Mouse (Mus musculus) heart, adult 8-10 months (tissue): Measurements from ENCODE around the gene Hoxa5. TPM values are rescaled to one million over a fixed set of nuclear protein-coding genes. Genes with fewer than 3 reads are reported as not detected.

Experiments
- DNase-seq: peaks from one replicate; pipeline ENCODE4 v3.0.0; 2022; ENCODE audit warnings: low spot score
- total RNA-seq, 4 experiments: library from RNA; stranded (reverse); gene quantifications; 2 replicates each; pipeline ENCODE4 v1.2.4; 2022

The Hoxa5 gene
- total RNA-seq, 4 experiments from 2014 or later, result 0.41 to 0.69 (median 0.57) TPM

DNA sequence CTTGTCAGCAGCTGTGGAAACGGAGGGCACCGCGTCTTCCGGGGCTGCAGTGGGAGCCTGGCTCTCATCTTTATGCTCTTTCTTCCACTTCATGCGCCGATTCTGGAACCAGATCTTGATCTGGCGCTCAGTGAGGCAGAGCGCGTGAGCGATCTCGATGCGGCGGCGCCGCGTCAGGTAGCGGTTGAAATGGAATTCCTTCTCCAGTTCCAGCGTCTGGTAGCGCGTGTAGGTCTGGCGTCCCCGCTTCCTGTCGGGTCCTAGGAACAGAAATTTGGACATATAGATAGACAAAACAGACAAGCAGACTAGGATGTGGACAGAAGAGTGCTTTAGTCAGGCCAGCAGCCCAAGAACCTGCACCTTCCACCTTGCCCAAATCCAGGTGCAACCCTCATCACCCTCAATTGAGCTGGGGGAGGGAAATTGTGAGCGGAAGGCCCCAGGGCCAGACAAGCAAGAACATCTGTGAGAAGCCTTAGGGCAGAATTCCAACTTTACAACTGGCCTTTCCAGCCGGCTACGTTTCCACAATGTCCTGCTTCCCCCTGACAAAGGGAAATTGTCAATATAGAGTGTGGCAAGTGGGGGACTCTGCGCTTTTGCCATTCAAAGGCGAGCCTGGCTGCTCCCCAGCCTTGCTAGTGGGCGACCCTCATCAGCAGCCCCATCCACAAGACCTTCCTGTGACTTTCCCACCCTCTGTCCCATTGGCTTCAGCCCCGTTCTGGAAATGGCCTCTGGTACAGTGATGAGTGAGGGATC lies 11.6 kb upstream of the Hoxa5 start:
- DNase-seq, result no peak

DNA sequence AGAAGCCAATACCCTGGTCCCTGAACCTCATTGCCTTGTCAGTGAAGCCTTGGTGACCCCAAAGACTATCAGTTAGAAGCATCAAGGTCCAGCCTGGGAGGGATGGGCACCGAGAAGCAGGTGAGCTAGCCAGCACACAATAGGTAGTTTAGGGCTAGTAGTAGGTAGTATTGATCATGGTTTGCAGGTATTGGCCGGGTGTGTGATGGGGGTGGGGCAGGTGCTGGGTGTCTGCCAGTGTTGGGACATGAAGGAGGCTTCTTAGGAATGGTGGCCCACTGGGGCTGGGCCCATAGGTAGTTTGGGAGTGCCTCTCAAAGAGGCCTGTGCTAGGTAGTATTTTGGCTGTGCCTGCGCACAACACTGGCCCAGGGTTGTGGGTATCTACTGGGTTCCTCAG lies 10.7 kb upstream of the Hoxa5 start:
- DNase-seq, result no peak

DNA sequence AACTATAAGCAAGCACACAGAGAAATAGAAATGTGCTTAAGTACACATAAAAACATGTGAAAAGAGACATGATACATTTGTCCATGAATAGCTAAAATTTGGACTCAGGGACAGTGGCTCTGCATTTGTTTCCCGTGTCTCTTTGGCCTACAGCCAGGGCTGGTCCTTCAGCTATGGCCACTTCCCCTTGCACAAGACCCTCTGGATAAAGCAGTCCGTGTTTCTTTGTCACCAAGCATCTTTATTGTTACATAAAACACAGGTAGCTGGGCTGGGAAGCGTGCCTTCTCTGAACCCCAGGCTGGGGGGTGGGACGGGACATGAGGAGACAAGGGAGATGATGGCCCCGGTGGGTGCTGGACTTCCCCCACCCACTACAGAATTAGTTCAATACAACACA lies 9.9 kb upstream of the Hoxa5 start:
- no peak for DNase-seq

DNA sequence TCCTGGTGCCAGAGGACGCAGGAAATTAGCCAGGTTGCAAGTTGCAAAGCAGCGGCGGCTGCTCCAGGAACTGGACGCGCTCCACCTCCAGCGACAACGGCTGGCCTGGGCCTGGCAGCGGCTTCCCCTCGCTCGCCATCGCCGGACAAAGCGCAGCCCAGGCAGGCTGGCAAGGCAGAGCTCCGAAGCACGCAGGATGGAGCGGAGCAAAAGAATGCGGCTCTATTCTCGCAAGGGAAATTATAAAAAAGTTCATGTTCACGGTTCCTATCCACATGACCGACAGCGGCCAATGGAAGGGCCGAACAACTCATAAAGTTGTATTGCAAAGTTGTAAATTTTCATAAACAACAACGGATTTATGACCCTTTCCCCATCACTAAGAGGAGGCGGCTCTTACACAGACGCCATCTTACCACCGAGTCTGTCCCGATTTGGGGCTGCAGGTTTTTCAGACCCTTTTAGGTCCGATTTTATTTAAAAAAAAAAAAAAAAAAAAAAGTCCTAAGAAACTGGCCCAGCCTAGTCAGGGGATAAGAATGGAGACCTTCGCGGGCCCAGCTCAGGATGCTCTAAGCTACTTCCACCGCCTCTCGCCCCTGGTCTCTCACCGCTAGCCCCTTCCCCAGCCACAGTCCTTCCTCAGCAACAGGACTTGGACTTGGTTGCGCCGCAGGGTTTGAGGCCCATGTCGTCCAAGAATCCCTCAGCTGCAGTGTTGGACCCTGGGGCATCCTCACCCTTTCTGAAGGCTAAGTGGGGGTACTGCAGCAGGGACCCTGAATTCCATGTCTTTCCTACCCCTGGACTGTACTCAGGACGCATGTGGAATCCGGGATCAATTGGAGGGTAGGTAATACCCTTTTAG lies 9.0 kb upstream of the Hoxa5 start, which contains the start of the genes Hoxa3 and Gm28308:
Hoxa3 (minus strand) TSS at position 218 of the 868 bp plus-strand sequence.
Gm28308 (minus strand) TSS at position 221 of the 868 bp plus-strand sequence.
- DNase-seq, result no peak

DNA sequence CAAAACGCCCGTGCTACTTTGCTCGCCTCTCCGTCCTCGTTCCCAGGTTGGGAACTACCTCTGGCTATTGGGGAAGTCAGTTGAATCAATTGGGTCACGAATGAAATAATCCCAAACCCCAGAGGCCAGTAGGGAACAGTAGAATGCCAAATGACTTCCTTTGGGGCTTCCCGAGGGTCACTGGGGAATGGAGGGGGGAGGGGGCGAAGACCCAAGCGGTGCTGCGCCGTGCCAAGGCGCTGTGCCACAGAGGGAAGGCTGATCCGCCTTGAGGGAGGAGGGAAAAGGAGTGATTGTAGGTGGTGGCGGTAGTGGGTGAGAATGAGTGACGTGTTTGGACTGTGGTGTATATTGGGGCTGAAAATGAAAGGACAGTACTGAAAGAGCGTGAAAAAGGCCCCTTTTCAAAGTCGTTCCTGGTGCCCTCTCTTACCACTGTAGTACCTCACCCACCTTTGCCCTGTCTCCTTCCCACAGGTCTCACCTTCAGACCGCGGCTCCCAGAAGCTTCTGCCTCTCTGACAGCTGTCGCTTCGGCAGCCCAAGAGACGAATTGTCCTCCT lies 8.2 kb upstream of the Hoxa5 start:
- DNase-seq, result no peak

DNA sequence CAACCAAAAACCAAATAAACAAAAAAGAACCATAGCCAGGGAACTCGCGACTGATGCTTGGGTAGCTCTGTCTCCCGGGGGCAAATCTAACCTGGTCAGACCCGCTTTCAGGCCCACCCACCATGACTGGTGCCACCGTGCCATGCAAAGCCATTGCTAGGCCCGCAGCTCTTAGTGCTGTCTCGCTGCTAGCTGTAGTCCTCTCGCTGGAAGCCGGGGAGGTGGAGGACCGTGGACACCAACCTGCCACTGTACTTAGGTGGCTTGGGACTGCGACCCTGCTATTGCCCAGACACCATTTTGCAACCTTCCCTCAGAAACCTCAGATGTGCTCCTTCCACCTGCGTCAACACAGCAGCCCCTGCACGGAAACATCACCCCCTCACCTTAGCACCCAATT lies 7.6 kb upstream of the Hoxa5 start:
- DNase-seq, result no peak

DNA sequence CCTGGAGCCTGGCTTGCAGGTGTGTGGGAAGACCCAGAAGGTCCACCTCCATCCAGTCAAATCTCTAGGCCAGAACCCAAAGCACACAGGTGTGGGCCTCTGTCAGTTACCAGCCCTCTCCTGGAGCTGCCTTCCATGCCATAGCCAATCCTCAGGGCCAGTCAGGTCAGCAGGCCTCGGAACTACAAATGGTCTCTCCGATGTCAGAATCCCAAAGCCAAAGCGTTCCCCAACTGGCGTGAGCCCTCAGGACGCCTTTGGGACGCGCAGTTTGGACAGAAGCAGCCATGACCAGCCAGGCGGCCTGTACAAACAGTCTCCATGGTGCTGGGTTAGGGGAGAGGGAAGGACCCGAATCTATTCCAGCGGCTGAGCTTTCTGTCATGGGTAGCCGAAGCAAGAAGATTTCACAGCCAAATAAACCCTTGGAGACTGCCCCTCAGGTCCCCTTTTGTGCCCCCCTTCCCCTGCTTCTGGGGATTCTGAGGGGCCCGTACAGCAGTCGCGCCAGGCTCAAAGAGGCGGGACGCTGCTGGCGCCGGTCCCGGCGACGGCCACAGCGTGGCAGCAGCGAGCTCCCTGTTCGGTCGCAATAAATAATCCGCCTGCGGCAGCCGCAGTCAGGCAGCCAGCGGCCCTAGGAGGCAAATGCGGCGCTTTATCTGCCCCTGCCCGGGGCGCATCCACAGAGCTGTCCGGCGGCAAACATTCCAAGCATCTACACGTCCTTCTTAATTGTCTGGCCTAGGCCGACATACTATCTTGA lies 7.0 kb upstream of the Hoxa5 start:
- DNase-seq, result peak; percentile 49

DNA sequence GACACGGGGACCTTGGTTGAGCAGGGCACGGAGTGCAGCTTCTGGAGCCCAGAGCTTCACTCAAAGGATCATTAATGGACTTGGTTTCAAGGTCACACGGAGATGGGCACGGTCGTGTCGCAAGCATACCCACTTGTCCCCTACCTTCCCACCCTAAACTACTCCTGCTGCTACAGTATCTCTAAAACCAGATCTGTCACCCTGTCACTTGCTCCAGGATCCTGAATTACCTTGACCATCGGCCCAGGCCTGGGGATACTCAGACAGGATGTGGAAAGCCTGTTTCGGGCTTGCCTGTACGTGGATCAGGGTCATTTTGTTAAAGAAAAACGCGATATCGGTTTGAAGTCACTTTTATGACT lies 5.3 kb upstream of the Hoxa5 start:
- no peak for DNase-seq

DNA sequence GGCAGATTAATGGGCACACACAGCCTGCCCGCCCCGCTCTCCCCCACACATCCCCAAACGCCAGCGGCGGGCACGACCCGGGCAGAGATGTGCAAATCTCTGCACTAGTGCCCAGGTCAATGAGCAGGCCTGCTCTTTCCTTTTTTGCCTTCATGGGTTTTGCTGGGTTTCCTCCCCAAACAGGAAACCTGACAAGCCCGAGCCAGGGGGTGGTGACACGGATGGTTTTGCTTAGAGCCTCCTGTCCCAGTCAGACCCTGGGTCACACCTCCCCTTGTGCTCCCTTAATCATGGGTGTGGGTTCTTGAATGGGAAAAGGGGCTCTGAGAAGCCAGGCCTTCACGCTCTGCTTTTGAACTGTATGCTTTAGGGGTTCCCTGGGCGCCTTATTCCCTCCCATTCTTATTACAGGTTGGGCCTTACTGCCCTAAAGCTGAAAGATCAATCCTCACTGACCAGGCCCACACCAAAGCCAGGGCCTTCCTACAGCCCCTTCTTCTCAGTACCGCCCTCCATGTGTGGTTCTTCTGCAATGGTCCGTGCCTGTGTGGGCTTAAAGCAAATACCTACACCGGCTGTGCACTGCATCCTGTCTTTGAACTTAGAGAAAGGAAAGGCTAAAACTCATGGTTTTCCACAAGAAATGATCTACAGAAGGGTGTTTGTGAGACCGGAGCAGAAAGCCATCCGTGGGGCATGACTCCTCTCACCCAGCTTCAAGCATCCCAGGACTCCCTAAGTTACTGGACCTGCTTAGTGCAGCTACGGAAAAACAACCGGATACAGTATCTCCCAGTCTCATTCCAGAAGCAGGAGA lies 4.7 kb upstream of the Hoxa5 start:
- no peak for DNase-seq

DNA sequence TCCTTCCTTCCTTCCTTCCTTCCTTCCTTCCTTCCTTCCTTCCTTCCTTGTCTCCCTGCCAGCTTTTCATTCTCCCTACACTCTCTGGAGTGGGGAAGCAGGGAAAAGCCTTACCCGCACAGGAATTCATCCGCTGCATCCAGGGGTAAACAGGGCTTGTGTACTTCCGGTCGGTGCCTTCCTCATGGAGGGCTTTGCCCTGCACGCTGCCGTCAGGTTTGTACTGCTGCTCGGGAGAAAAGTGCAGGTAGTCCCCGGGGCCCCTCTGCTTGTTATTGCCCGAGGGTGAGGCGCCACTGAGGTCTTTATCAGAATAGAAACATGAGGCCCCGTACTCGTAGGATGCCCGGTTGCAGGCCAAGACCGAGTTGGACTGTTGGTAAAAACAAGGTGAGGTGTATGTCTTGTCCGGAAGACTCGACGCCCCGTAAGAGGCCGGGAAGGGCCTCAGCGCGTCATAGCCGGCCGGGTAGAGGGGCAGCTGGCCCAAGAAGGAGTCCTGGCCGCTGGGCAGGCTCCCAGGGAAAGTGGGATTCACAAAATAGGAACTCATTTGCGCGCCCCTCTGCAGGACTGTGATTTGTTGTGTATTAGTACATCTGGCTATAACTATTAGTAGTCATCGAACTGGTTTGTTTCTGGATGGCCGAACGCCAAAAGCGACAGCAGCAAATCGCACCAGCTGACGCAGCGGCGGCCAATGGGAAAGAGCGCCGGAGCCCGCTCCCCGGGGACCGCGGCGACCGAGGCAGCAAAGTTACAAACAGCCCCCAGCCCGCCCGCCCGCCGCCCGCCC lies 3.9 kb upstream of the Hoxa5 start, which contains the start of gene Hoxa6:
Hoxa6 (minus strand) TSS at position 651 of the 796 bp plus-strand sequence.
- DNase-seq, result no peak

DNA sequence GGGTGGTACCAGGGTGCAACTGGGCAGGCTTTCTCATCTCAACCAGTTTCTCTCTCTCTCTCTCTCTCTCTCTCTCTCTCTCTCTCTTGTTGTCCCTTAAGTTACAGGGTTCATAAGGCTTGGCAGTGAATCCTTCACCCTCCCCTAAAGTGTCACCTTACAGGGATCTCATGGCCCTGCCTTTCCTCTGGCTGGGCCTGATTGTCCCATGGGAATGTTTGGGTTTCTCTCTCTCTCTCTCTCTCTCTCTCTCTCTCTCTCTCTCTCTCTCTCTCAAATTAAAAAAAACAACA lies 3.2 kb upstream of the Hoxa5 start:
- DNase-seq, result no peak

DNA sequence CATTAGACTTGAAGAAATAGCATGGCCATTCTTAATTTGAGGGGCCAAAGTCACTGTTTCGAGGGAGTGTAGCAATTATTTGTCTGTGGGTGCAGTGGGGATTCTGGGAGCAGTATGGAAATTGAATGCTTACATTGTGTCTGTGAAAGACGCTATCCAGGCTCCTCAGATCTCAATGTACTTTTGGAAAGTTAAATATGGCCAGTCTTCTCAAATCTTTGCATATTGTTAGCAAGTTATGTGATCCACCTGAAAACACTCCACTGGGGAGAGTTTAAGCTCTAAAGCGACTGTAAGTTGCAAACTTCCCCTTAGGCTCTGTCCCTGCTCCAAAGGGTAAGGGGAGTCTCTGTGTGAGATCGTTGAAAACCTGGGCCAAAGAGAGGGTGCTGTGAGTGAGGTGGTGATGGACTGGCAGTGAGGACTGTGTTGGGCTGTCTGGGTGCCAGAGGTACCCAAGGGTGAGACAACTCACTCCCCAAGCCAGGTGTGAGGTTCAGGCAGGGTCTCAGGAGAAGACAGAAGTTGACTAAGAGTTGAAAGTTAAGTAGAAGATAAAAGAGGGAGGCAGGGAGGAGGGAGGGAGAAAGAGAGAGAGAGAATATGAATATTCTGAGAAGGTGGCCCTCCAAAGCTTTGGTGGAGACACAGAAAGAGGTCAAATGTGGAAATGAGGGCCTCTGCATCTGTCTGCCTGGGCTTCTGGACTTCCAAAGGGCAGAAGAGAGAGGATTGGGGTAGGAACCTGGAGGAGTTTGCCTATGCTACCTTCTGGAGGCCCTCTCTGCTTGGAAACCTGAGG lies 2.7 kb upstream of the Hoxa5 start:
- no peak for DNase-seq

DNA sequence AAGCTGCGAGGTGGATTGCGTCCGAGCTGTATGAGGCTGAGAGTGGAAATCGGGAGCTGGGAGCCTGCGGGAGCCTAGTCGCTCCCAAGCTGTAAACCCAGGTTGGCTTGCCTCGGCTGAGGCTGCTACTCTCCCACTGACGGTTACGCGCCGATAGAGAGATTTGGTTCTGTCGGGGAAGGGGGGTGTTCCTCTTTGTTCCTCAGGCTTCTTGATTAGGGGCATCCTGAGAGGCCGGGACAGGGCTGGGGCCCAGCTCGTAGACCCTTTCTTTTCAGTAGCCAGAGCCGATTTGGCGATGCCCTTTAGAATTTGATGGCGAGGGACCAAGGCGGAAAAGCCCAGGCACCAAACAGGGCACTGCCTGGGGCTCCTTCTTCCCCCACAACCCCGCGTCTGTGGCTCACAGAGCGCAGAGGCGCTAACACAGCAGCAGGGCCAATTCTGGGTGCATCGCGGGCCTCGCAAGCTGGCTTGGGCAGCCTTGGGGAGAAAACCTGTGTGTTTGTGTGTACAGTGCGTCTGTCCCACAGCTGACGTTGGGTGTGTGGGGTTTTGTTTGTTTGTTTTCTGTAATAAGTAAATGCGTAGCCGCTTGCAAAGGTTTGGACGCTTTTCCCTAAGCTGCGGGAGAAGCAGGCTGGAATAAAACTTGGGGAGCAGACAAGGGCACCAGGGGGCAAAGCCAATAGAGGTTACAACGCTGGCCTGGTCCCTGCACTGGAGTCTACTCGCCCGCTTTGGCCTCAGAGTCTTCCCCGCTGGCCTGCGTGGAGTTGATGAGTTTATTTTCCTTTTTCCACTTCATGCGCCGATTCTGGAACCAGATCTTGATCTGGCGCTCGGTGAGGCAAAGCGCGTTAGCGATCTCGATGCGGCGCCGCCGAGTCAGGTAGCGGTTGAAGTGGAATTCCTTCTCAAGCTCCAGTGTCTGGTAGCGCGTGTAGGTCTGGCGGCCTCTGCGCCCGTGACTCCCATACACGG lies 1.5 kb upstream of the Hoxa5 start:
- no peak for DNase-seq

DNA sequence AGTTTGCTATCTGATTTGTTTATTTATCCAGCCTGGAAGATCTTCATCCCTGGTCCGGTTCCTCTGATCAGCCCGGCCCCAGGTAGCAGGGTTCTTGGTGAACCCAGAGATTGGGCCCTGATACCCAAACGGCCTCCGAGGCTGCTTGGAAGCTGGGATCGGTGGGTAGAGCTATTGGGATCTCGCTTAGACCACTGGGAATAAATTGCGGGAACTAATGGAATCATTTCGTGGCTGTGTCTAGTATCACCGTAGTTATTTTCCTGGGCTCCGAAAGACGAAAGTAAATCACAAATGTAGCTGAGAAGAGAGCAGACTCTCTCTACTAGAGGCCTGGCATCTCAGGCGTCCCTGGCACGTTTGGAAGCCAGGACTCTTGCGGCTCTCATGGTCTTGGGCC lies 834 bp upstream of the Hoxa5 start:
- no peak for DNase-seq

DNA sequence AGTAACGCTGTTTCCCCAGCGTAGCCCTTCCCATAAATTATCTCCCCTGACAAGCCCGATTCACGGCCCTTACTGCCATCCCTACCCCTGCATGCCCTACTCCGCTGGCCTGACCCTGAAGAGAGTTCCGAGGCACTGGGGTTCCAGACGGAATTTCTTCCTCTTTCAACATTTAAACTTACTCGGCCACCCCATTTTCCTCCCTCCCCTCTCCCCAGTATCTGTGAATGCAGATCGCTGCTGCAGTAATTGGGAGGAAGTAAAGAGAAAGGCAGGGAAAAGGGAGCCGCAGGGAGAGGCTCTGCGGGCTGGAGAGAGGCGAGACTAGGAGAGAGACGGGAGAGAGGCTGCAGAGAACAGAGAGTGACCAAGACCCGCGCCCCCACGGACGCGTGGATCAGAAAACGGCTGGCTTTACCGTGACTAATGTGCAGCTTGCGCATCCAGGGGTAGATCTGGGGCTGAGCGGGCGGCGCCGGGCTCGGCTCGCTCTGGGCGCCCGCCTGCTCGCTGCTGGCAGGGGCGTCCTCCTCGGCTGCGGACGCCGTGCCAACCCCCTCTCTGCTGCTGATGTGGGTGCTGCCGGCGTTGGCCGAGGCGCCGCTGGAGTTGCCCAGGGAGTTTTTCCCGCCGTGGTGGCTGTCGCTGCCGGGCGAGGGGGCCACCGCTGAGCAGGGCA lies 877 bp downstream of the Hoxa5 start:
- no peak for DNase-seq

DNA sequence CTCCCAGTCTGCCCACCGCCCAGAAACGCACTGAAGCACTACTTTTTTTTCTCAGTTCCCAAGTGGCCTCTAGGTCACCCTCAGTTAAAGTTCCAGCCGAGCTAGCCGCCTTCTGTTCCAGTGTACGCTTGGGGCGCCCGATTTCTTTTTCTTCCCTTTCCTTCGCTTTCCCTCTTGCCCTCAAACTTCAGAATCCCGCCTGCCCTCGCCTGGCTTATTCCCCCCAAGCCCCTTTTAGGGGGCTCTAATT lies 1.3 kb downstream of the Hoxa5 start:
- no peak for DNase-seq

DNA sequence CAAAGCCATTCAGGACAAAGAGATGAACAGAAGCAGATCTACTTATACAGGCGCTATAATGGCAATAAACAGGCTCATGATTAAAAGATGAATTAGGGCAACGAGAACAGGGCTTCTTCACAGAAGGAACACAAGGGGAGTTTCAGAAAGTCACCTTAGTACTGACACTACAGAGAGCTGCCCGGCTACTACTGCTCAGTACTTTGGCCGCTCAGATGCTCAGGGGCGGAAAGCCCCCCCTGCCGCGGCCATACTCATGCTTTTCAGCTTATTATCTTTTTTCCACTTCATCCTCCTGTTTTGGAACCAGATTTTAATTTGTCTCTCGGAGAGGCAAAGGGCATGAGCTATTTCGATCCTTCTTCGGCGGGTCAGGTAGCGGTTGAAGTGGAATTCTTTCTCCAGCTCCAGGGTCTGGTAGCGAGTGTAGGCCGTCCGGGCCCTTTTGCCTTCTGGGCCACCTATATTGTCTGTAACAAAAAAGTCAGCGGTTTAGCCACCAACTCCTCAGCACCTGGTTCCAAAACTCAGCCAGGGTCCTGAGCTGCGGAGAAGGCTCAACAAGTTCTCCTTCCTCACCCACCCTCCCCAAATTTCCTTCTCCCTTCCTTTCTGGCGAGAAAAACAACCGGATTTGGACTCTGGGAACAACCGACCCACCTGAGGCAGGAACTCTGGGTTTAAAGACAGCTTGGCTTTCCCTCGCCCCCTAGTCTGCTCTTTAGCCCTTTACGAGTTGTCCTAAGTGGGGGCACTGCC lies 1.8 kb downstream of the Hoxa5 start:
- no peak for DNase-seq
